Mouse (Mus musculus) thymus, postnatal 10 days (tissue): Measurements from ENCODE around the gene Arvcf.

Experiments
- DNase-seq, 2 experiments: peaks; one replicate each; pipeline ENCODE4 v3.0.0; 2021; ENCODE audit warnings: low spot score in 2 of 2

Arvcf gene

DNA sequence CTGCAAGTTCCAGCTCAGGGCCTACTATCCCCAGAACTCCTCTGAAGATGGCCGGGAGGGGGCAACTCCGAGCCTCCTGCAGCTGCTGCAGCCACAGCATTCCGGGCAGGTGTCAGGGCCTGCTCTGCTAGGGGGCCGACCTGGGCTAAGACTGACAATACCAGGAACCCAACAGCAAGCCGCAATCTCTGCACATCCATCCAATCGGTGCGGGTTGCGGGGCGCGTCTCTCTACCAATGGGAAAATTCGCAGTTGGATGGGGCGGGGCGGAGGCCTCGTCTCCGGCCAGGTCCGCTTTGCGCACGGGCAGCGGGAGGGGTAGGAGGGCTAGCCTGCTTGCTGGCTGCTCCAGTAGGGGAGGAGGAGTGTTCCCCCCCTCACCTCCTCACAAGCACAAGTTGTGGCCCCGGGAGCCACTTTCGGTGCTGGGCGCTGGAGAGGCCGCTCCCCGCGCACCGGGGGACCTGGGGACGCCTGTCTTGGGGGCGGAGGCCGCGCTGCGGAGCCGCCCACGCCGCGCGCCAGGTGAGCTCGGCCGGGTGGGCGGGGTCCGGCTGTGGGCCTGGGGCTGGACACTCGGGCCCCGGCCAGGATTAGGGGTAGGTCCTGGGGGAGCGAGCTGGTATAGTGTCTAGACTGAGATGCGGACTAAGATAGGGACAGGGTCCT, at the start of gene Arvcf, which contains the start of gene Tango2:
Arvcf (plus strand) TSS at position 252 of the 670 bp plus-strand sequence.
Tango2 (minus strand) TSS at position 173 of the 670 bp plus-strand sequence.
- peak; percentile 69 to 73 for DNase-seq

DNA sequence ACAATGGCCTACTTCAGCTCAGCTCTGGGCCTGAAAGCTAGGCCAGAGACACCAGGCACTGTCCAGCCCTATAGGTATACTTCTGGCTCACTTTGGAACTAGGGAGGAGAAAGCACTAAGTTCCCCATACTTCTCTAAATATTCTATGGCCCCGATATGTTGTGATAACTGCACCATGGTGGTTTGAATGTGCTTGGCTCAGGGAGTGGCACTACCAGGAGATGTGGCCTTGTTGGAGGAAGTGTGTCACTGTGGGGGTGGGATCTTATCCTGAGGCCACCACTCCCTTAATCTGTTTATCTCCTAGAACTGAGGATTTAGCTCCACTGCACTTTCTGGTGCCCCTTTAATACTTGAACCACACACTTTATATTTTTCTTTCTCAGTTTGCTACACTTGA, 39.8 kb upstream of the Arvcf start:
- no peak for DNase-seq

DNA sequence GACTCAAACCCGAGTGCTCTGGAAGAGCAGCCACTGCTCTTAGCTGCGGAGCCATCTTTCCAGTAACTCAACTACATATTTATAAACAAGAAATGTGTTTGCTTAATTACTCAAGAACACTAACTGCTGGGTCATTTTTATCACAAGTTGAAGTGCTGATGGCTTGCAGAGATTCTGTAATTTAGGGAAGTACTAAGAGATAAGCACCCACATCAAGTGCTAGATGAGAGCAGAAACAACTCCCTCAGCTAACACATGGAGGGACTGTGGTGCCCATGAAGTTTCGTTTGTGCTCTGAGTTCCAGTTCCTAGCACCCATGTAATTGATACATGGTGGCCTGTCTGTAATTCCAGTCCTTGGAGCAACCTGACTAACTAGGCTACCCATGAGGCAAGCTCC, 29.0 kb upstream of the Arvcf start:
- DNase-seq = no peak

DNA sequence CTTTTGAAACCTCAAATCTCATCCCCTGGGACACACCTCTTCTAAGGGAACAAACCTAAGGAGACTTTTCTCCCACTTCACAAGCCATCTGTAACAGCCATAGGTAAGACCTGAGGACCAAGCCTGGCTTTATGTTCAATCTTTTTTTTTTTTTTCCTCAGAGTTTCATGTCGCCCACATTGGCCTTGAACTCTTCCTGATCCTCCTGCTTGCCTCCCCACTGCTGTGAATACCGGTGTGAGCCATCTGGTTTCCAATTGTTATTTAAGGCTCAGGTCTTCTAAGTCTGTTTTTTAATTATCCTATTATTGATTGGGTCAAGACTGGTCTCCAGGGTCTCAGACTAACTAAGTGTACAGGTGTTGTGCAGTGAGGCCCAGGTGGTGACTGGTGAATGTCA, 26.5 kb upstream of the Arvcf start:
- no peak for DNase-seq

DNA sequence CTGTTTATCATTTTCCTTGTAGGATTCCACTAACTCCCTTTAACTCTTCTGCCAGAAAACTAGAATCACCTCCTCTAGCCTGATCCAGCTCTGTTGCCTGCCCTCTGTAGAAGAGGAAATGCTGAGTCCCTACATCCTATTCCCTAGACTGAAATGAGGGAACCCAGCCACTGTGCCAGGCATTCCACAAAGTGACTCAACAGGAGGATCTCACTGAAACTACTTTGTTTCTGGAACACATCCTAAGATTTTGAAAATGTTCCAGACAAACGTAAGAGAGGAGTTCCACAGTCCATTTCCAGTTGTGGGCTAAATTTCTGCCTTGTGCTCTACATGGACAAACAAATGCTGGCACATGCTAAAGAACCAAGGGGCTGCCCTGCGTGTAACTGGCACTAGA, 24.5 kb upstream of the Arvcf start:
- no peak for DNase-seq

DNA sequence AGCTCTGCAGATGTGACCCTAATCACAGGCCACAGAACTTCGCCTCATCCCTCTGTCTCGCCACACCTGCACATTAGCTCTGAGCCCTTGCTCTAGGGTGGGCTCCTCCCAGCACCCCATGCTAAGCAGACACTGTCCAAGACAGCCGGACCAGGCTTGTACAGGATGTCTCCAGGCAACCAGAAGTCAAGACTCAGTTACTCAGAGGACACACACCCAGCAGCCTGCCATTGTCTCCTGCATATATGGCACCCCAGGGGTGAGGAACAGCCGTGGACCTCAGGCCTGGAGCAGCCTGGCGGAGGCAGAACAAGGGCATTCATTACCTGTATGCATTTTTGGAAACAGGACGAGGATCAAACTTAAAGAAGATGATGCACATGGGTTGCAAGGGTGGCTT, 24.0 kb upstream of the Arvcf start:
- no peak for DNase-seq

DNA sequence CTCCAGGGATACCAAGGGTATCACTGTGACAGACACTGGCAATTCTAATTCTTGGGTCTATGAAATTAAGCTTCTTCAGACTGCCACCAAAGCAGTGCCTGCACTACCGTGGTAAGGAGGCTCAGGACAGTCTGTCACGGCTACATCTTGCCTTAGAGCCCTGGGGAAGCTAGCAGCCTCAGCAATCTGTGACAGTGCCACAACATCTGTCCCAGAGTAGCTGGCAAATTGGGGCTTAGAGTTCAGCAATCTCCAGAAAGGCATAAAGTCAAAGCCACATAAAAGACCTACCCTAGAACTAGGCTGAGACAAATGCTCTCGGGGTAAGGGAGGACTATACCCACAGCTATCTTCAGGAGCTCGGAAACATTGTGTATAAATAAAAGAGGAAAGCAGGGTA, 22.2 kb upstream of the Arvcf start:
- peak; percentile 56 to 59 for DNase-seq

DNA sequence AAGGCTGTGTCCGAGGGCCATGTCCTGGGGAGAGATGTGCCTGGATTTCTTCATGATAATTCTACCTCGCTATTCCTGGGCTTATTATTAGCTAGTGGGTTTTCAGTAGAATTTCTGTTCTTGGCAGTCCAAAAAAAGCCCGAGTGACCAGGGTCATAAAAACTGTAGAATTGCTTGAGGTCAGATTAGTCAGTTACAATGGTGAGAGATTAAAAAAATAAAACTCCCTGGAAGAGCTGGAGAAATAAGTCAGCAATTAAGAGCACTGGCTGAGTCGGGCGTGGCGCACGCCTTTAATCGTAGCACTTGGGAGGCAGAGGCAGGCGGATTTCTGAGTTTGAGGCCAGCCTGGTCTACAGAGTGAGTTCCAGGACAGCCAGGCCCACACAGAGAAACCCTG, 20.0 kb upstream of the Arvcf start:
- DNase-seq = no peak

DNA sequence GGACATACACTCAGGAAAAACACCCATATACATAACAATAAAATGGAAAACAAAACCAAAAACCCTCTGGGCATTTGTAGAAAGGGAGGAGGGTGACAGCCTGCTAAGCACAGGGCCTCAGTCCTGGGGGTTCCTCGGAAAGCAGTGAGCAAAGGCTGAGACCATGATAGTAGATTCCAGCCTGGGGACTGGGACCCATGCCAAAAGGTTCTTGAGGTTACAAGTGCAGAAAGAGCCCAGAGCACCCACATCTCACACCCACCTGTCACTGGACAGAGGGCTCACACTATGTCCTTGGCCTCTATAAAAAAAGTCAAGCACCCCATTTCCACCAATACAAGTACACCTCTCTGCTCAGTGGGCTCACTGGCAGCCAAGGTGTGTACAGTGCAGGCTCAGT, 19.5 kb upstream of the Arvcf start:
- DNase-seq = no peak

DNA sequence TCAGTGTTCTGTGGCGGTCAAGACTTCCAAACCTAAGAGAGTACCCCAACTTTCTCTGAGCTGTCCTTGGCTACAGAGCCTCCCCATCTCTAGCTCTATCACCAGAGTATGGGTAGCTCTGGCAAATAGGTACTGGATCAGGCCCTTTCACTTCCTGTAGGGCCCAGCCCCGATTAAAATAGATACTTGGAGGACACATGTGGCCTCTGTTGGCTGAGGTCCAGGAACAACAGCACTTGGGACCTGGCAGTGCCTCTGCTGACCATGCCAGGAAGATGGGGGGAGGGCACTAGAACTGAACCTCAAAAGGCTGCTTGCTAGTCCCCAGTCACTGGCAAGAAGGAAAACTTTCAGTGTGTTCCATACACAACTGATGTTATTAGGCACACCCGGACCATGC, 14.0 kb upstream of the Arvcf start:
- DNase-seq = no peak

DNA sequence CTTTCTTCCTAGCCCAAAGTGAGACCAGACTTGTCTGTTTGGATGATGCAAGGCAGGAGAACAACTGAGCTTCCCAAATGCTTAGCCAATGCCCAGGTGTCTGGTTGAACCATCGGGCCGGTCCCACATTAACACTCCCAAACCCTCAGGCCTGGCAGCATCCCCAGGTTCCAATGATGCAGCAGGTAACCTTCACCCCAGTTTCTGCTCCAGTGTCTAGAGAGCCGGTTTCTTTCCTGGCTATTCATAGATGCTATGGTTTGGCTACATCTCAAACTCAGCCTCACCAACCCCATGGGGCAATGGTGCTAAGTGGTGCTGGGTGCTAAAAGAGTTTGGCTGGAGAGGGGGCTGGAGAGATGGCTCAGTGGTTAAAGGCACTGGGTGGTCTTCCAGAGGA, 12.0 kb upstream of the Arvcf start:
- DNase-seq = no peak

DNA sequence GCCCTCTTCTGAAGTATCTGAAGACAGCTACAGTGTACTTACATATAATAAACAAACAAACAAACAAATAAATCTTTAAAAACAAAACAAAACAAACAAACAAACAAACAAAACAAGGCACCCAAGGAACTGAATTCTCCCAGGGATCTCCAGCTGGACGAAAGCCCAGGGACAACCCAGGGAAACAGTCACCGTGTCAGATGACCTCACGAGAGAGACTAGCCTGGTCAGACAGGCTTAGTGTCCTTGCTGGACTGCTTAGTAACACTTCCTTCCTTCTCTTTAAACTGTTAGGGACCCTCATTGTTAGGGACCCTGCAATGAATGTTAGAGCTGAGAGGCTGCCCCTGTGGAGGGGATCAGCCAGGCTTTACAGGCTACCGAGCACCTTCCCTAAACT, 10.7 kb upstream of the Arvcf start:
- no peak for DNase-seq

DNA sequence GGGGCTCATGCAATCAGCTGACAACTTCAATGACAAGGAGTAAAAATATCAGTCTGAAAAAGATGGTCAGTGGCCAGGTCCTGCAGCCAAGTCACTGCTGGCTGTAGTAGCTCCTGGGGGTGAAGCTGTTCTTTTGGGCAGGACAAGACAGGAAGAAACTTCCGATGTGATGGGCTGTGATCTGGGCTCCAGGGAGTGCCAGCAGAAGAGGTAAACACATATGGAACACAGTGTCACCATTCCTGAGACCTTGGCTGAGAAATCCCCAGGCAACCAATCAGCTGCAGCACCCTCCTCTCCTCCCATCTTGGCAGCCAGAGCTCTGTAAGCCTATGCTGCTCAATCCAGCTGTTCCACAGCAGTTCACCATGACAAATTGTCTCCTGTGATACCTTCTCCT, 8.1 kb upstream of the Arvcf start:
- no peak for DNase-seq

DNA sequence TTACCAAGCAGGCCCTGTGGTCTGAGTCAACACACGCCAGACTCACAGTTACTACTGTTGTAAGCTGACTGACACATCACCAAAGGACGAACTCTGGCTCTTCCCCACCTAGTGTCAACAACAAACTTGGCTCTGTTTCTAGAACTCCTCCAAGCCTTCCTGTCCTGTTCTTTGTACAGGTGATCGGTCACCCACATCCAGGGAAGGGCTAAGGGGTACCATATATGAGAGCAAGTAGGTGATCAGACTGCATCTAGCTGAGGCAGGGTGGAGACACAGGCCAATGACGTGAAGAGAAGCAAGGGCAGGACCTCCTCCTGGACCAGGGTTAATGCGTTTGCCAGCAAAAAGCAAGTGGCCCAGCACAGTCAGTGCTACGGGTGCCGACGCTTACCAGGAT, 6.4 kb upstream of the Arvcf start:
- DNase-seq = no peak

DNA sequence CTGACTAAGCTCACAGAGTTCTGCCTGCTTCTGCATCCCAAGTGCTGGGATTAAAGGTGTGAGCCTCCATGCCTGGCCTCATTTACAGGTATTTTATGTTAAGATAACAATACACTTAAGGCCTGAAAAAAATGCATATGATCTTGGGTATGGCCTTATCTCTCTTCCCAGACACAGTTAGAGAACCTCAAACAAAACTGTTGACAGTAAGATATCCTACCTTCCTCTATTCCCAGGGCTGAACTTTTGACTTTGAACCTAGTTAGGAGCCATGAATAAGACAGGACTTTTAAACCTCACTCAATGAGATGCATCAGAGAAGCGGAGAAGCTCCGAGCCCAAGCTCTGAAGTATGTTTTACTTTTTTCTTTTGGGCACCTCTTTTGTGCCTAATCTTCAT, 5.9 kb upstream of the Arvcf start:
- no peak for DNase-seq

DNA sequence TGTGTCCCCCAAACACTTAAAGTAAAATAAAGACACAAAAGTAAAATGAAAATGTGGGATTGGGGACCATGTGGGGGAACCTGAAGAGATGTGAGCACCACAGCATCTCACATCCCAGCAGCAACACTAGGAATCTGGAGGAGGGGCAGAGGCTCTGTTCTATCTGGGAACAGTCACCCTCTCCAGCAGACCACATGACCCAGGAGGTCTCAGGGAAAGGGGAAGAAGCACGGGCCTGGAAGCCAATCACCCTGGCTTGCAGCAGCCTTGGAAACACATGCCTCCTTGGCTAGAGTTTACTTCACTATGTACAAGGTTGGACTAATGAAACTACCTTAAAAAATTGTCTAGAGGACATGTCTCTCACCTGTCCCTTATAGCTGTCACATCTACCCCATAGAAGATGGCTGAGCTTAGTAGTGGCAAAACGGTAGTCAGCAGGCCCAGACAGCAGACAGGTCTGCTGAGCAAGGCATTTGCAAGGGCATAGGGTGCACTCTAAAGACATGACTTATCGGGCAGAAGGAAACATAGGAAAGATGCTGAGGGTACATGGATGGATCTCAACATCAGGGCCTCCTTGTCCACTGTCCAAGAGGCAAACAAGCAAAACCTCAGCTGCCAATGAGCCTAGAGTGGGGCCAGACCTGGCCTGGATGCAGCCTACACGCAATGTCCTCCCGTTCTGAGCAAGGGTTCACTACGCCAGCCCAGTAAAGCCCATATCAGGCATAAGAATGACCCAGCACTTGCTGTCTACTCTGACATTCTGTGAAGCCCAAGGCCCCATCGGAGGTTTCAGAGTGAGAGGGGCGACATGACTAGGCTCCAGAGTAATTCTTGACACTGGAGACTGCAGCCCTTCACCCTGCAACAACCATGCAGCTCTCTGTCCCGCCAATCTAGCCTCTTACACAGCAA, 5.1 kb upstream of the Arvcf start:
- peak; percentile 12 to 20 for DNase-seq

DNA sequence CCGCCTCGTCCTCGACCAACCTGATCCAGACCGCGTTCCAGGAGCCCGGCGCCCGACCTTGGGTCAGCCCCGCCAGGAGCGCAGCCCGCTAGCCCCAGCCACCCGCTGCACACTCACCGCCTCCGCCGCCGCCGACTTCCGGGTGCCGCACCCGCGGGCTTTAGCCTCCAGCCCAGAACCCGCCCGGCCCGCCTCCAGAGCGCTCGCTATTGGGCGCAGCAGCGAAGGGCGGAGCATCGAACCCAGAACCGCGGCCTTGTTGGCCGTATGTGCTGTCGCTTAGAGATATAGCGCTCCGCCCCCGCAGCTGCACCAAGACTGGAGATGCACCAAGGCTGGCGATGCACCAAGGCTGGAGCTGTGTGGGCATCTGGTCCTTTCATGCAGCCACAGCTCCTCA, 4.2 kb upstream of the Arvcf start:
- DNase-seq = peak; percentile 97

DNA sequence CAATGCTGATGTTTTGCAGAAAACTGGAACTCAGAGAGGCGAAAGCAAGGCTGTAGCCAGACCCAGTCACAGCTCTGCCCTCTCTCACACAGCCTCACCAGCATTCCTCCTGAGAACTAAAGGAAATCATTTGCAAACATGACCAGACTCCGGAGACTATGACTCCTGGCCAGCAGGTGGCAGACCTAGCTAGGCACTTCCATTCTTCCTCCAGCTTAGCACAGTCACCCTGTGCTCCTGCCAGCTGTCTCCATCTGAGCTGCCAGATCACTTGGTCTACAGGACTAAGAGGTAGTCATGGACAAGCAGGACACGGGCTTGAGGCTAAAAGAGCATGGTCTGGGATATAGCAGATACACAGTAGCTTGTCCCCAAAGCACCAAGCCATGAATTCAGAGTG, 2.7 kb upstream of the Arvcf start:
- DNase-seq = peak; percentile 74 to 84

DNA sequence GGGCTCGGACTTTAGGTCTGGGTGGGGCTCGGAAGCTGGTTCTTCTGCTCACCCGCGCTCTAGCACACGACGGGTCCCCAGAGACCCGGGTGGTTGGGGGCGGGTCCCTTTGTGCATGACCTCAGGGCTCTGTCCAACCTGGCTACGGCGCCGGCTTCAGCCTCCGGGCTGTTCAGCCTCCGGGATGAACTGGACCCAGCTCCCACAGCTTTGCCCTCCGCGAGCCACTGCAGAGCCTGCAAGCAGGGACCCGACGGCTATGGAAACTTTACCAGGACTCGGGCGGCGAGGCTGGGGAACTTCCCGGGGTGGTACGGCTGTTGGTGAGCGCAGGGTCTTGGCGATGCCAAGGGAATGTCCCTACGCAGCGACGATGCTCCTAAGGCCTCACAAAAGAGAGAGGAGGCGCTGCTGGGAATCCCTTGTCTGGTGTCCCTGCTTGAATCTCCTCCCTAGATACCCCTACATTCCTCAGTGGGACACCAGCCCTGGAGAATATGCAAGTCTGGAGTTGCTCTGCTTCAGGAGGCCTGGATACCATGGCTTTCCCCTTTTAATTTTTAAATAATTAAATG, 706 bp downstream of the Arvcf start:
- DNase-seq = no peak

DNA sequence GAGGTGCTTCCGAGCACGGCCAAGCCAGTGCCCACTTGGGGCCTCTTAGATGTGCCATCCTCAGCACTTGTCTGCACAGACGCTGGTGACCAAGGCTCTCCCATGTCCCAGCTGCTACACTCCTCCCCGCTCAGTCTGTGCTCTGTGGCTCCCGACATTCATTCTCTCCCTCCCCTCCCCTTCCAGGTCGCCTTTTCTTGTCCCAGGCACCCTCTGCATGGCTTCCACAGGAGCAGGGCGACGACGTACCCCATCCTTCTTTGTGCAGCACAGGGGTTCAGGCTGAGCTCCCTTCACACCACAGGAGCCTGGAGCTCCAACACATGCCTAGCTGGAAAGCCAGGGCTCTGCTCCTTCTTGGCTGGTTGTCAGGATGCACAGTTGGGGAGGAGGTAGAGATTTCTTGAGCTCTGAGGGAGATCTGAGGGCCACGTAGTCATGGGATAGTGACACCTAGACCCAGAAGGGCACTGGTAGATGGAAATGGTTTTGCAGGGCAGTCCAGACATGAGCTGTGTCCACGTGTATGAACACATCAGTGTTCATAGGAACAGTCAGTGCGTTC, 1.9 kb downstream of the Arvcf start:
- no peak for DNase-seq

DNA sequence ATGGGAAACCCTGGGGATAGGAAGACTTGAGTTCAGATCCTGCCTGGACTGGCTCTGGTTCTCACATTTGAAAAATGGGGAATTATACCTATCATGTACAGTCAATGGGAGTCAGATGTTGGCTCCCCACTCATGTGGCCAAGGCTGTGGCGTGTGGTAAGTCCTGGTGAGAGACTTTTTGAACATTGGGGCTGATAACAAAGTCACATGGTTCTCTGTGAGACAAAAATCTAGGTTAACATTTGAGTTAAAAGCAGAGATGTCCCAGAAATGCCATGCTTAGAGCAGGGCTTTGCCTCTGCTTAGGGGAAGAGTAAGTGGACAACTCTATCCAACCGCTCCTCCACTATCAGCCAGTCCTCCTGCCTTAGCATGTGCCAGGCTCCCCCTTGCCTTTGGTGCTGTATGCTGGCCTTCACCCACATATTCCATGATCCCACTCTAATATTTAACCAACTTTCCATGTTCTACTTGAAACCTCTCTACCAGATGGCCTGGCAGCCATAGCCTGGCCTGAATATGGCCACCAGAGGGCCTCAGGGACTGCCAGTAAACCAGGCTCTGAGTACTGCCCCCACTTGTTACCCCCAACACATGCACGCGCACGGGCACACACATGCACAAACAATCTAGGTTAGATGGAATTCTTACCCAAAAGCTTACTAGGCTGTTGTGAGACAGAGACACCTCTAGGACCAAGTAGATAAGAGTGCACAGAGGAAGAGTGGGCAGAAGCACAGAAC, 3.5 kb downstream of the Arvcf start:
- DNase-seq = peak; percentile 6 to 39

DNA sequence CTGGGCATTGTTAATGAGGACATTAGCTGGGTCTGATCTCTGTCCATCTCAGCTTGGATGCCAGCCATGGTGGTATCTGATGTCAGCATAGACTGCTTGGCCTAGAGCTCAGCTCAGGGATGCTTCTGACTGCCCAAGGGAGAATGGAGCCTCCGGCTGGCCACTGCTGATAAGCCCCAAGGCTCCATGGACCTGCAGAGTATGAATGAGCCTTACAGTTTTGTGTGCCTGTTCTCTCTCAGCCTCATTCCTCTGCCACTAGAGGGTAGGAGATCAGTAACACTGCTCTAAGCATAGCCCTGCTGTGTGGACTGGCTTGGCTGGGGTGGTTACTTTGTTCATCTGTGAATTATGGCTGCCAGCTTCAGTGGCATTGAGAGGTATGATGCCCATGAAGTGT, 5.1 kb downstream of the Arvcf start:
- no peak for DNase-seq
